Mouse (Mus musculus): ENCODE data around the gene Cdk15.
A peak's percentile ranks its signal among the peaks of the same experiment; 100 is the strongest.

The Cdk15 gene

GRCm38 (mm10) chr1:59272189-59272588, 15.5 kb downstream of the Cdk15 start:
- no peak for DNase-seq (ENCODE audit: low read depth, low spot score)

GRCm38 (mm10) chr1:59285880-59286279, 29.2 kb downstream of the Cdk15 start:
- no peak for DNase-seq (ENCODE audit: low read depth, low spot score)

- no peak for DNase-seq (ENCODE audit: low read depth, low spot score)
Measured at GRCm38 (mm10) chr1:59286316-59286850, 29.7 kb downstream of the Cdk15 start.

- DNase-seq (ENCODE audit: low read depth, low spot score): no peak
Measured at GRCm38 (mm10) chr1:59287733-59288132, 31.0 kb downstream of the Cdk15 start.

- DNase-seq (ENCODE audit: low read depth, low spot score): no peak
Measured at GRCm38 (mm10) chr1:59291652-59292051, 34.9 kb downstream of the Cdk15 start.

- no peak for DNase-seq (ENCODE audit: low read depth, low spot score)
Measured at GRCm38 (mm10) chr1:59295769-59296168, 39.1 kb downstream of the Cdk15 start.

GRCm38 (mm10) chr1:59297167-59297566, 40.5 kb downstream of the Cdk15 start:
- DNase-seq (ENCODE audit: low read depth, low spot score): no peak

- DNase-seq (ENCODE audit: low read depth, low spot score): no peak
Measured at GRCm38 (mm10) chr1:59298491-59299090, 41.9 kb downstream of the Cdk15 start.

GRCm38 (mm10) chr1:59307310-59307709, 50.6 kb downstream of the Cdk15 start:
- no peak for DNase-seq (ENCODE audit: low read depth, low spot score)

GRCm38 (mm10) chr1:59311292-59311885, 54.7 kb downstream of the Cdk15 start:
- DNase-seq (ENCODE audit: low read depth, low spot score): peak; percentile 56

GRCm38 (mm10) chr1:59312187-59313153, 55.8 kb downstream of the Cdk15 start:
- peak; percentile 97 for DNase-seq (ENCODE audit: low read depth, low spot score)

GRCm38 (mm10) chr1:59313154-59313940, 56.6 kb downstream of the Cdk15 start:
- DNase-seq (ENCODE audit: low read depth, low spot score): no peak

GRCm38 (mm10) chr1:59315057-59315807, 58.5 kb downstream of the Cdk15 start:
- no peak for DNase-seq (ENCODE audit: low read depth, low spot score)

- no peak for DNase-seq (ENCODE audit: low read depth, low spot score)
Measured at GRCm38 (mm10) chr1:59316031-59316385, 59.3 kb downstream of the Cdk15 start.

GRCm38 (mm10) chr1:59316386-59317051, 59.8 kb downstream of the Cdk15 start:
- DNase-seq (ENCODE audit: low read depth, low spot score): peak; percentile 93

GRCm38 (mm10) chr1:59317397-59317796, 60.7 kb downstream of the Cdk15 start:
- DNase-seq (ENCODE audit: low read depth, low spot score): no peak

- no peak for DNase-seq (ENCODE audit: low read depth, low spot score)
Measured at GRCm38 (mm10) chr1:59318878-59319277, 62.2 kb downstream of the Cdk15 start.

- no peak for DNase-seq (ENCODE audit: low read depth, low spot score)
Measured at GRCm38 (mm10) chr1:59321076-59321879, 64.6 kb downstream of the Cdk15 start.

All from brain, adult 2 months (tissue).